11 mouse cellular contexts compared by ENCODE assay signal in the genomic region with DNA sequence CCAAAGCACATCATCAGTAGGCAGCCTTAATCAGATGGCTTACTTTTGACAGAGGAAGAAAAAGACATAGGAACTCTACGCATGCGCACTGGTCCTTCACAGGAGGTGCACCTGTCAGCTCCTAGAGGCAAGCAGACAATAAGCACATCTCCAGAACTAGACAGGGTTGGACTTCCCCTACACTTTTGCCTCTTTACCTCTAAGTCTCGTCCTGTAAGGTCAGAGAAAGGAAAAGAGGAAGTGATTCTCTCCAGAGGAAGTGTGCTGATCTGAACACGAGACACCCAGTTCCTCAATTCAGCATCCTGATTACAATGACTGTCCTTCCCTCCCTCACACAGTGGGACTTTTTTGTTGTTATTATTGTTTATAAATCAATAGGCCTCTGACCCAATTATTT. TPM values are rescaled to one million over a fixed set of nuclear protein-coding genes. Genes with fewer than 3 reads are reported as not detected.
A peak's percentile ranks its signal among the peaks of the same experiment; 100 is the strongest.
DNase-seq lines count a peak whose midpoint lies in the region; TF ChIP-seq lines count a peak whose summit lies in the region.
"Had no signal": no experiment of that assay in that cellular context is flagged by ENCODE, and none has a peak within 500 bp of the region (broad histone marks: within the 10 kb centered on the region; RNA-seq: fewer than 3 reads in every experiment).

No protein-coding gene starts in this region.

- WGBS in kidney, adult 2 months: 67% methylated on average over 4 of the region's 4 CpGs
- WGBS in thymus, adult 2 months: 5% methylated on average over 4 of the region's 4 CpGs

- no peaks in the 10 kb centered on the region for H3K79me2 ChIP-seq in MEL (ENCODE audit: control insufficient read depth, insufficient read depth, low read length, poor library complexity)

- peak; percentile 59 to 94 for TF ChIP-seq EP300 in MEL (IDR thresholded peaks at IDR 0.05; ENCODE audit: low read depth in 1 of 2, low read length in 2 of 2)

- H3K27me3 ChIP-seq in kidney, adult 2 months (replicated peaks; ENCODE audit: control insufficient read depth, insufficient read depth, low read length): no peaks in the 10 kb centered on the region
- H3K27me3 ChIP-seq in MEL (ENCODE audit: control insufficient read depth in 1 of 2, insufficient read depth in 2 of 2, low read length in 2 of 2): peaks cover 0 to 1% of the 10 kb centered on the region in 2 experiments; a peak in 1 of 4 replicates
- no peaks in the 10 kb centered on the region for H3K27me3 ChIP-seq in thymus, adult 2 months (ENCODE audit: control insufficient read depth, insufficient read depth, low read length)

- H3K27ac ChIP-seq in kidney, adult 2 months (ENCODE audit: insufficient read depth, low read depth, low read length): no peak overlapping the region
- H3K27ac ChIP-seq in MEL (ENCODE audit: control insufficient read depth, low read depth, low read length): no peak overlapping the region
- H3K27ac ChIP-seq in thymus, adult 2 months (ENCODE audit: control insufficient read depth, insufficient read depth, low read length): no peak overlapping the region
- H3K27ac ChIP-seq: embryonic facial prominence, embryonic 13.5 days; liver, embryonic 14.5 days had no signal

- H3K4me3 ChIP-seq in kidney, adult 2 months (ENCODE audit: insufficient read depth, low read depth, low read length): no peak overlapping the region
- H3K4me3 ChIP-seq in MEL (ENCODE audit: control insufficient read depth in 1 of 2, insufficient read depth in 1 of 2, low read depth in 2 of 2, low read length in 2 of 2): no peak overlapping the region
- no peak overlapping the region for H3K4me3 ChIP-seq in thymus, adult 2 months (ENCODE audit: control insufficient read depth, insufficient read depth, low read length)
- H3K4me3 ChIP-seq: embryonic facial prominence, embryonic 13.5 days had no signal

- H3K4me1 ChIP-seq in kidney, adult 2 months (ENCODE audit: control insufficient read depth, insufficient read depth, low read length): no peaks in the 10 kb centered on the region
- peaks cover 0 to 6% of the 10 kb centered on the region in 2 experiments; a peak in 2 of 4 replicates for H3K4me1 ChIP-seq in MEL (ENCODE audit: control insufficient read depth in 1 of 2, insufficient read depth in 2 of 2, low read length in 2 of 2)
- H3K4me1 ChIP-seq in thymus, adult 2 months (replicated peaks; ENCODE audit: control insufficient read depth, insufficient read depth, low read length): 0 out of 2 replicates have a peak, but pooled peaks cover 2% of the 10 kb centered on the region
- H3K4me1 ChIP-seq: embryonic facial prominence, embryonic 13.5 days had no signal

- no peak for TF ChIP-seq RAD21 in MEL (IDR thresholded peaks at IDR 0.05; ENCODE audit: low read depth, low read length)

- no peak overlapping the region for H3K9ac ChIP-seq in MEL (ENCODE audit: control insufficient read depth, low read depth, low read length, poor library complexity, severe bottlenecking)
- H3K9ac ChIP-seq: embryonic facial prominence, embryonic 13.5 days; liver, embryonic 14.5 days had no signal

- no peaks in the 10 kb centered on the region for H3K9me3 ChIP-seq in MEL (replicated peaks; ENCODE audit: insufficient read depth, low read length)
- H3K9me3 ChIP-seq: embryonic facial prominence, embryonic 13.5 days had no signal

- peak; percentile 12 for DNase-seq in kidney, adult 2 months
- DNase-seq in kidney, postnatal 14 days: no peak
- peak; percentile 87 for DNase-seq in MEL (ENCODE audit: low read depth, low spot score)
- DNase-seq in lung, postnatal 4 days: peak; percentile 22 to 49
- DNase-seq in thymus, adult 2 months: peak; percentile 45
- no peak for DNase-seq in urinary bladder, adult 2 months (ENCODE audit: low spot score)
- DNase-seq in frontal cortex, adult 2 months (ENCODE audit: extremely low spot score in 1 of 2, low spot score in 1 of 2): no peak
- no peak for DNase-seq in retina, embryonic 14.5 days (ENCODE audit: low spot score)
- DNase-seq: gastrocnemius, postnatal 10 days had no signal

- TF ChIP-seq CTCF in kidney, adult 2 months (conservative IDR thresholded peaks at IDR 0.05; ENCODE audit: insufficient read depth, insufficient read length, low read depth, low read length): no peak
- no peak for TF ChIP-seq CTCF in MEL (IDR thresholded peaks at IDR 0.05 in 2 of 3, conservative IDR thresholded peaks at IDR 0.05 in 1 of 3; ENCODE audit: control insufficient read depth in 1 of 3, insufficient read depth in 1 of 3, low read depth in 2 of 3, low read length in 3 of 3, poor library complexity in 1 of 3, severe bottlenecking in 1 of 3)
- no peak for TF ChIP-seq CTCF in thymus, adult 2 months (IDR thresholded peaks at IDR 0.05; ENCODE audit: borderline replicate concordance, control insufficient read depth, extremely low read depth, insufficient read depth, low read length, poor library complexity)

- no peak for TF ChIP-seq POLR2A in kidney, adult 2 months (IDR thresholded peaks at IDR 0.05; ENCODE audit: low read depth, low read length)
- no peak for TF ChIP-seq POLR2A in MEL (IDR thresholded peaks at IDR 0.05; ENCODE audit: control insufficient read depth in 1 of 2, insufficient read depth in 1 of 2, low read depth in 1 of 2, low read length in 2 of 2, poor library complexity in 1 of 2)
- TF ChIP-seq POLR2A in thymus, adult 2 months (IDR thresholded peaks at IDR 0.05; ENCODE audit: control insufficient read depth, extremely low read depth, insufficient read depth, low read length, poor library complexity): no peak

- no peaks in the 10 kb centered on the region for H3K36me3 ChIP-seq in kidney, adult 2 months (ENCODE audit: control insufficient read depth, insufficient read depth, low read length)
- no peaks in the 10 kb centered on the region for H3K36me3 ChIP-seq in MEL (ENCODE audit: control insufficient read depth in 1 of 2, insufficient read depth in 2 of 2, low read length in 2 of 2)
- H3K36me3 ChIP-seq in thymus, adult 2 months (ENCODE audit: control insufficient read depth, insufficient read depth, low read length): no peaks in the 10 kb centered on the region
- H3K36me3 ChIP-seq: embryonic facial prominence, embryonic 13.5 days had no signal

TF ChIP-seq in MEL, 35 proteins besides CTCF, POLR2A, EP300 and RAD21:
- 0 out of 2 replicates have a peak, but pooled peaks have one; percentile 5 for TF ChIP-seq SMC3 (IDR thresholded peaks at IDR 0.05; ENCODE audit: low read depth, low read length)
- no peak for TF ChIP-seq POLR2AphosphoS5 (IDR thresholded peaks at IDR 0.05; ENCODE audit: borderline replicate concordance, low read depth, low read length)
- no peak for TF ChIP-seq E2F4 (IDR thresholded peaks at IDR 0.05; ENCODE audit: borderline replicate concordance, low read depth, low read length)
- no peak for TF ChIP-seq MEF2A (IDR thresholded peaks at IDR 0.05; ENCODE audit: extremely low read depth, insufficient replicate concordance, low read depth, low read length, poor library complexity, severe bottlenecking)
- peak; percentile 72 for TF ChIP-seq MAX (IDR thresholded peaks at IDR 0.05; ENCODE audit: low read length)
- TF ChIP-seq GATA1 (IDR thresholded peaks at IDR 0.05; ENCODE audit: low read depth, low read length): peak; percentile 72
- no peak for TF ChIP-seq MAZ (IDR thresholded peaks at IDR 0.05; ENCODE audit: low read depth, low read length)
- TF ChIP-seq MYC (IDR thresholded peaks at IDR 0.05; ENCODE audit: low read depth, low read length): peak; percentile 91
- no peak for TF ChIP-seq ELF1 (IDR thresholded peaks at IDR 0.05; ENCODE audit: low read depth, low read length)
- no peak for TF ChIP-seq ETS1 (IDR thresholded peaks at IDR 0.05; ENCODE audit: low read depth, low read length)
- no peak for TF ChIP-seq ZNF384 (IDR thresholded peaks at IDR 0.05; ENCODE audit: low read depth, low read length)
- no peak for TF ChIP-seq MYB (IDR thresholded peaks at IDR 0.05; ENCODE audit: low read depth, low read length)
- TF ChIP-seq TBP (IDR thresholded peaks at IDR 0.05; ENCODE audit: low read depth, low read length): no peak
- TF ChIP-seq BHLHE40 (IDR thresholded peaks at IDR 0.05; ENCODE audit: borderline replicate concordance, low read depth, low read length): peak; percentile 91
- TF ChIP-seq ZC3H11A (IDR thresholded peaks at IDR 0.05; ENCODE audit: low read depth, low read length): no peak
- no peak for TF ChIP-seq ZMIZ1 (IDR thresholded peaks at IDR 0.05; ENCODE audit: low read depth, low read length)
- peak; percentile 81 for TF ChIP-seq RCOR1 (IDR thresholded peaks at IDR 0.05; ENCODE audit: low read depth, low read length)
- TF ChIP-seq JUND (IDR thresholded peaks at IDR 0.05; ENCODE audit: low read depth, low read length): no peak
- no peak for TF ChIP-seq USF1 (IDR thresholded peaks at IDR 0.05; ENCODE audit: low read depth, low read length)
- TF ChIP-seq MAFK (IDR thresholded peaks at IDR 0.05; ENCODE audit: borderline replicate concordance, low read depth, low read length): no peak
- TF ChIP-seq ZKSCAN1 (IDR thresholded peaks at IDR 0.05; ENCODE audit: low read depth, low read length): peak; percentile 87
- no peak for TF ChIP-seq POLR2AphosphoS2 (IDR thresholded peaks at IDR 0.05; ENCODE audit: low read length)
- TF ChIP-seq USF2 (IDR thresholded peaks at IDR 0.05; ENCODE audit: borderline replicate concordance in 1 of 2, insufficient read depth in 1 of 2, low read depth in 1 of 2, low read length in 2 of 2): no peak
- TF ChIP-seq TCF12 (IDR thresholded peaks at IDR 0.05; ENCODE audit: low read depth, low read length): no peak
- TF ChIP-seq NRF1 (IDR thresholded peaks at IDR 0.05; ENCODE audit: insufficient read depth, low read depth, low read length, poor library complexity, severe bottlenecking): peak; percentile 66
TF ChIP-seq in MEL: peak in this region for 8.

RNA-seq across cellular contexts. Expression of gene Nnmt, which starts 46.3 kb away (rescaled TPM):
- polyA plus RNA-seq in kidney, adult 2 months (2012; rRNA removed): 2.0 and 3.1 TPM in 2 replicates
- total RNA-seq in MEL (2012; rRNA removed): not detected in 2 replicates
- polyA plus RNA-seq in MEL (2012; ENCODE audit: insufficient read depth in 1 of 2, insufficient read length in 2 of 2, low read depth in 1 of 2, low replicate concordance in 2 of 2, missing spikeins in 1 of 2): not detected
- 0.87 and 2.3 TPM in 2 replicates for polyA plus RNA-seq in thymus, adult 2 months (2012; rRNA removed)
- 5.0 and 8.2 TPM in 2 replicates for polyA plus RNA-seq in urinary bladder, adult 2 months (2012; rRNA removed)
- 0.57 and 1.1 TPM in 2 replicates for polyA plus RNA-seq in frontal cortex, adult 2 months (2012; rRNA removed)

Comparison
In these comparisons a context has a peak if more than half of its experiments do, and no peak if none do; other contexts are left out.
1. DNase-seq: peak in kidney, adult 2 months (single experiment), MEL (single experiment), lung, postnatal 4 days (2 of 2) and thymus, adult 2 months (single experiment); none in kidney, postnatal 14 days (single experiment), urinary bladder, adult 2 months (single experiment), frontal cortex, adult 2 months (0 of 2) and retina, embryonic 14.5 days (single experiment).